Mouse (Mus musculus): ENCODE results near the gene Ndrg3.

DNA sequence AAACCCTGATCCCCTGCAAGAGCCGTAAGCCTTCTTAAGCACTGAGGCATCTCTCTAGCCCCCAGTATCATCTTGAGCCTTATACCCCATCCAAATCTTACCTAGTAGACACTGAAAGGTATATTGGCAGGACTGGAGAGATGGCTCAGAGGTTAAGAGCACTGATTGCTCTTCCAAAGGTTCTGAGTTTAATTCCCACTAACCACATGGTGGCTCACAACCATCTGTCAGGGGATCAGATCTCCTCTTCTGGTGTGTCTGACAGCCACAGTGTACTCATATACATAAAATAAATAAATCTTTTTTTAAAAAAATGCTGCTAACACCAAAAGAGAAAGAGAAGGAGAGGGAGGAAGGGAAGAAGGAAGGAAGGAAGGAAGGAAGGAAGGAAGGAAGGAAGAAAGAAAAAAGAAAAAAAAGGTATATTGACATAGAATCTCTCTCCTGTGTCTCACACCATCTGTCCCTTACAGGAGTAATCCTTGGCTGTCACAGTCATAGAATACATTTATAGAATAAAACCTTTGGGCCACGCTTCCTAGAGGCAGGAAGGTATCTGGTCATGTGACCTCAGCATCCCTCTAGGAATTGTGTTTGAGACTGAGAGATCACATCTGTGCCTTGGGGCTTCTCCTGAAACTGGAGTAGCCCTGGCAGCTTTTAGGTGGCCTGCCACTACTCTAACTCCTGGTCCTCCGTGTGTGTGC, 75.3 kb downstream of the Ndrg3 start:
- TF ChIP-seq CTCF (IDR thresholded peaks at IDR 0.05; ENCODE audit: control insufficient read depth, insufficient read depth, insufficient read length): no peak
- TF ChIP-seq USF1 (IDR thresholded peaks at IDR 0.05; ENCODE audit: low read depth): no peak
- TF ChIP-seq MYOD1 (IDR thresholded peaks at IDR 0.05; ENCODE audit: control insufficient read depth, insufficient read length, low read depth): no peak
- no peak for TF ChIP-seq CEBPB (IDR thresholded peaks at IDR 0.05; ENCODE audit: low read depth)
- no peak for TF ChIP-seq MAX (IDR thresholded peaks at IDR 0.05)
- TF ChIP-seq FOSL1 (IDR thresholded peaks at IDR 0.05; ENCODE audit: insufficient read depth, low read length, poor library complexity, severe bottlenecking): no peak
- no peak for TF ChIP-seq MYOG (IDR thresholded peaks at IDR 0.05; ENCODE audit: control insufficient read depth, extremely low read depth, insufficient read length)
